Mouse (Mus musculus) lung, embryonic 14.5 days (tissue): Measurements from ENCODE around the gene Adamts8. TPM values are rescaled to one million over a fixed set of nuclear protein-coding genes. Genes with fewer than 3 reads are reported as not detected.

Experiments
- ATAC-seq: fragments of 200-750 bp; cut with Nextera tagmentation; 2 replicates; pipeline ENCODE4 v1.8.0; 2017; ENCODE audit warnings: mild to moderate bottlenecking, moderate TSS enrichment, moderate library complexity; ENCODE audit not compliant: insufficient read depth
- DNase-seq: peaks from one replicate; pipeline ENCODE4 v3.0.0-alpha.2; 2015
- H3K27ac ChIP-seq: fragments of 300-500 bp; sonication (generic); 2 replicates; pipeline ENCODE4 v1.5.1; 2014; ENCODE audit warnings: low read depth, mild to moderate bottlenecking, moderate library complexity
- H3K27me3 ChIP-seq: fragments of 300-500 bp; sonication (generic); 2 replicates; pipeline ENCODE4 v1.6.1; 2014; ENCODE audit warnings: low read length, control low read depth; ENCODE audit not compliant: insufficient read depth
- H3K36me3 ChIP-seq: fragments of 300-500 bp; sonication (generic); 2 replicates; pipeline ENCODE4 v1.6.1; 2014; ENCODE audit warnings: control low read depth; ENCODE audit not compliant: insufficient read depth
- H3K4me1 ChIP-seq: fragments of 300-500 bp; sonication (generic); 2 replicates; pipeline ENCODE4 v1.6.1; 2014; ENCODE audit warnings: antibody characterized with exemption, control low read depth; ENCODE audit not compliant: insufficient read depth
- H3K4me2 ChIP-seq: fragments of 300-500 bp; sonication (generic); 2 replicates; pipeline ENCODE4 v1.6.1; 2014; ENCODE audit warnings: mild to moderate bottlenecking
- H3K4me3 ChIP-seq: fragments of 300-500 bp; sonication (generic); 2 replicates; pipeline ENCODE4 v1.5.1; 2014; ENCODE audit warnings: low read depth, low read length
- H3K9ac ChIP-seq: fragments of 300-500 bp; sonication (generic); 2 replicates; pipeline ENCODE4 v1.6.1; 2014
- H3K9me3 ChIP-seq: fragments of 300-500 bp; sonication (generic); 2 replicates; pipeline ENCODE4 v1.6.1; 2016; ENCODE audit warnings: low read depth, low read length, control low read depth
- CTCF ChIP-seq: IDR thresholded peaks from 2 replicates; pipeline ENCODE4 v1.5.1; 2016; ENCODE audit warnings: antibody characterized with exemption, low read depth
- WGBS: fragments of 180-500 bp; shearing (Covaris S2); extraction: QIAGEN DNeasy Blood & Tissue Kit; methylation state at CpG from one replicate; pipeline ENCODE4 v1.1.7; 2014; 5-methylcytosine and 5-hydroxymethylcytosine counted together
- polyA plus RNA-seq: library from polyadenylated mRNA; unstranded; fragments of >200 nt; fragmentation: Nextera tagmentation; extraction: Ambion mirVana; gene quantifications from 2 replicates; pipeline ENCODE4 v1.2.1, GENCODE M21; 2014

The Adamts8 gene
- polyA plus RNA-seq, 1 experiment from 2014 or later, result 2.0 TPM

GRCm38 (mm10) chr9:30971967-30972366 lies 29.6 kb downstream of the Adamts8 start:
- Histone ChIP-seq H3K9ac (no peak overlapping the region), H3K4me1 (no peaks in the 10 kb centered on the region), H3K4me2 (no peak overlapping the region), H3K36me3 (no peaks in the 10 kb centered on the region), H3K4me3 (no peak overlapping the region), H3K27me3 (no peaks in the 10 kb centered on the region), H3K27ac (no peak overlapping the region), H3K9me3 (no peaks in the 10 kb centered on the region)
- peak; percentile 19; the same call in 1 of the 2 replicates for TF ChIP-seq CTCF
- ATAC-seq, result no peak
- DNase-seq, result no peak
- WGBS, result 47% methylated on average over 4 of the region's 4 CpGs

DNA sequence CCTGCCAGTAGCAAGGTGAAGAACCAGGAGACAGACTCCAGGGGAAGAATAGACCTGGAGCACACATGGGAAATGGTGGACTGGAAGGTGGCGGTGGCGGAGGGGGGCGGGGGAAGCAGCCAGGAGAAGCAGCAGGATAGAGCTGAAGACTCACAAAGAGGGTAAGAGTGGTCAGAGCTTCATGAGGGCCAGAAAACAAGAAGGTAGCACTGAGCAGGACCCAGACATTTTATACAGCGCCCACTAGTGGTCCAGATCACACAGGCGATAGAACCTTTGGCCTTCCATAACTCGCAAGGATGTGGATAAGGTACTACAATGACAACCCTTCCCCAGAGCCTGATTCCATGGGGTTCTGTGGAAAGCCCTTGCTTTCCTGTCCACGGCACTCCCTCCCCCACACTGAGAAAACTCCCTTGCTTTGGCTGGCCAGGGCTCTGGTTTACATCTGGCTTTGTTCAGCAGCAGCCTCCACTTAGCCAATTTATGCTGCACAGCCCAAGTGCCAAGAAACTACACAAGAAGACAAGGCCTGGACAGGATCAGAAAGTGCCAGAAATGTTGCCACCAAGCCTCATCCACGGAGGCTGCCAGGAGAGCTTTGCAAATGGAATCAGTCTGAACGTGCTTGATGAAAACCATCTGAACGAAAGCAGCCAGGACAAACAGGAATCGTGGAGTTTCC lies 34.1 kb downstream of the Adamts8 start:
- H3K27ac ChIP-seq, result peak overlapping the region; percentile 50; the same call in 1 of the 2 replicates
- DNase-seq (peak; percentile 48), ATAC-seq (peak; percentile 49; the same call in 1 of the 2 replicates)
- H3K9ac ChIP-seq, result no peak overlapping the region
- H3K9me3 ChIP-seq, result no peaks in the 10 kb centered on the region
- H3K4me2 ChIP-seq, result no peak overlapping the region
- no peaks in the 10 kb centered on the region for H3K4me1 ChIP-seq
- H3K36me3 ChIP-seq, result no peaks in the 10 kb centered on the region
- H3K4me3 ChIP-seq, result no peak overlapping the region
- no peaks in the 10 kb centered on the region for H3K27me3 ChIP-seq
- no peak for TF ChIP-seq CTCF
- WGBS, result 68% methylated on average over 11 of the region's 11 CpGs

GRCm38 (mm10) chr9:30980467-30980866 lies 38.1 kb downstream of the Adamts8 start:
- ATAC-seq (no peak), DNase-seq (peak; percentile 19)
- Histone ChIP-seq H3K4me1 (no peaks in the 10 kb centered on the region), H3K4me2 (no peak overlapping the region), H3K9me3 (no peaks in the 10 kb centered on the region), H3K27me3 (no peaks in the 10 kb centered on the region), H3K27ac (no peak overlapping the region), H3K36me3 (no peaks in the 10 kb centered on the region), H3K4me3 (no peak overlapping the region), H3K9ac (no peak overlapping the region)
- TF ChIP-seq CTCF, result peak; percentile 19; the same call in 1 of the 2 replicates
- WGBS, result 52% methylated on average over 2 of the region's 2 CpGs

DNA sequence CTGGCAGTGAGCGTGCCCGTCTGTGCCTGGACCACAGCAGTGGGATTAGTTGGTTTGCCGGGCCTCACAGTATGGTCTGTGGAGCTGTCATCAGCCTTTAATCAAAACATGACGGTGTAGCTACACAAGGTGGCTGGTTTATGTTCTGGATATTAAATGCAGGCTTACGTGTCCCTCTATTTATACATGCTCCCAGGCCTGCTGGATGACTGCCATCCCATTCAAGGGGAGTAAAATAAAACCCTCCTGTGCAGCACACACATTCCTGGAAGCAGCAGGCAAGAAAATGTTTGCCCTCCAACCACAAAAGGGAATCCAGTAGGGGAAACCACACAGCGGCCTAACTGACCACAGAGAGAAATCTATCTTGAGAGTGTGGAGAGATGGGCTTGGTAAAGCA lies 43.4 kb downstream of the Adamts8 start:
- Histone ChIP-seq H3K4me1 (no peaks in the 10 kb centered on the region), H3K9me3 (no peaks in the 10 kb centered on the region), H3K4me3 (no peak overlapping the region), H3K9ac (no peak overlapping the region), H3K27me3 (no peaks in the 10 kb centered on the region), H3K27ac (no peak overlapping the region), H3K36me3 (no peaks in the 10 kb centered on the region), H3K4me2 (no peak overlapping the region)
- TF ChIP-seq CTCF, result no peak
- DNase-seq (peak; percentile 26), ATAC-seq (no peak)
- 50% methylated on average over 6 of the region's 6 CpGs for WGBS

- Histone ChIP-seq H3K4me2 (no peak overlapping the region), H3K27me3 (no peaks in the 10 kb centered on the region), H3K9ac (no peak overlapping the region), H3K4me1 (no peaks in the 10 kb centered on the region), H3K27ac (no peak overlapping the region), H3K4me3 (no peak overlapping the region), H3K9me3 (no peaks in the 10 kb centered on the region), H3K36me3 (no peaks in the 10 kb centered on the region)
- DNase-seq, result no peak
- no peak for TF ChIP-seq CTCF
- no peak for ATAC-seq
- 81% methylated on average over 5 of the region's 5 CpGs for whole genome bisulfite sequencing
These were observed 50.7 kb downstream of the Adamts8 start for GRCm38 (mm10) chr9:30993106-30993505.

GRCm38 (mm10) chr9:30996590-30997562 lies 54.5 kb downstream of the Adamts8 start:
- 56% methylated on average over 12 of the region's 12 CpGs for WGBS
- no peak for ATAC-seq

DNA sequence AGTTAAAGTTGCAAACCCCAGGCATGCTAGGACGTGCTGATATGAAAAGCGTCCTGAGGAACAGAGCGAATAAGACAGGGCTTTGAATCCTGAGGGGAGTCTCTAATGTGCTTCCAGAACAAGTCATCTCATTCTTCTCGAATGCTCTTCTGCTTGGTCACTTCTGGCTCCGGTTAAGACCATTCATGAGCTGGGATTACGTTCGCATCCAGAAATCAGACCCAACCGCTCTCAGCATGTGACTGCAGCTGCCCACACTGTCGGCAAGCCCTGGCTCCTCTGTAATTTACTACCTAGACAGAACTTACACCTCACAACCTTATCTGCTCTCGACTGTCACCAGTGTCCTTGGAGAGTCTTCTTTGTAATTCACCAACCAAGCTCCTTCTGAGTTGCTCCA lies 58.3 kb downstream of the Adamts8 start:
- no peak overlapping the region for H3K4me2 ChIP-seq
- DNase-seq, result no peak
- H3K9ac ChIP-seq, result no peak overlapping the region
- no peak overlapping the region for H3K4me3 ChIP-seq
- TF ChIP-seq CTCF, result no peak
- WGBS, result 80% methylated on average over 10 of the region's 10 CpGs
- no peak overlapping the region for H3K27ac ChIP-seq
- no peaks in the 10 kb centered on the region for H3K9me3 ChIP-seq
- no peak for ATAC-seq
- H3K4me1 ChIP-seq, result no peaks in the 10 kb centered on the region
- H3K27me3 ChIP-seq, result no peaks in the 10 kb centered on the region
- no peaks in the 10 kb centered on the region for H3K36me3 ChIP-seq

More at GRCm38 (mm10) chr9:30996590-30997562, 54.5 kb downstream of the Adamts8 start:
- Histone ChIP-seq H3K27me3 (no peaks in the 10 kb centered on the region), H3K4me3 (no peak overlapping the region), H3K27ac (no peak overlapping the region), H3K4me2 (no peak overlapping the region), H3K9ac (no peak overlapping the region), H3K9me3 (no peaks in the 10 kb centered on the region), H3K36me3 (no peaks in the 10 kb centered on the region), H3K4me1 (no peaks in the 10 kb centered on the region)
- DNase-seq, result no peak
- TF ChIP-seq CTCF, result no peak
